Mouse (Mus musculus) right cerebral cortex, postnatal 36 days (tissue): Measurements from ENCODE around the gene Shmt2.
A peak's percentile ranks its signal among the peaks of the same experiment; 100 is the strongest.

Experiments
- DNase-seq, 2 experiments: peaks; one replicate each; pipeline ENCODE4 v3.0.0; 2022; ENCODE audit warnings: low spot score in 2 of 2, mixed read lengths in 1 of 2

Shmt2 gene

GRCm38 (mm10) chr10:127534036-127534928 is 12.0 kb upstream of the Shmt2 start, which contains the start of gene Nxph4:
Gene Nxph4 (minus strand): TSS chr10:127534559.
- DNase-seq: no peak

- no peak for DNase-seq
These were observed 9.3 kb upstream of the Shmt2 start for GRCm38 (mm10) chr10:127531548-127531947.

- no peak for DNase-seq
These were observed 8.7 kb upstream of the Shmt2 start for GRCm38 (mm10) chr10:127530945-127531344.

- DNase-seq: no peak
These were observed 5.2 kb upstream of the Shmt2 start for GRCm38 (mm10) chr10:127527481-127527880.

GRCm38 (mm10) chr10:127526681-127527080 is 4.4 kb upstream of the Shmt2 start:
- DNase-seq: no peak

GRCm38 (mm10) chr10:127526048-127526447 is 3.8 kb upstream of the Shmt2 start:
- no peak for DNase-seq

- DNase-seq: no peak
These were observed 2.5 kb upstream of the Shmt2 start for GRCm38 (mm10) chr10:127524646-127525255.

GRCm38 (mm10) chr10:127521611-127522080 is 598 bp downstream of the Shmt2 start:
- no peak for DNase-seq

GRCm38 (mm10) chr10:127520714-127521357 is 1.4 kb downstream of the Shmt2 start:
- DNase-seq: no peak

DNA sequence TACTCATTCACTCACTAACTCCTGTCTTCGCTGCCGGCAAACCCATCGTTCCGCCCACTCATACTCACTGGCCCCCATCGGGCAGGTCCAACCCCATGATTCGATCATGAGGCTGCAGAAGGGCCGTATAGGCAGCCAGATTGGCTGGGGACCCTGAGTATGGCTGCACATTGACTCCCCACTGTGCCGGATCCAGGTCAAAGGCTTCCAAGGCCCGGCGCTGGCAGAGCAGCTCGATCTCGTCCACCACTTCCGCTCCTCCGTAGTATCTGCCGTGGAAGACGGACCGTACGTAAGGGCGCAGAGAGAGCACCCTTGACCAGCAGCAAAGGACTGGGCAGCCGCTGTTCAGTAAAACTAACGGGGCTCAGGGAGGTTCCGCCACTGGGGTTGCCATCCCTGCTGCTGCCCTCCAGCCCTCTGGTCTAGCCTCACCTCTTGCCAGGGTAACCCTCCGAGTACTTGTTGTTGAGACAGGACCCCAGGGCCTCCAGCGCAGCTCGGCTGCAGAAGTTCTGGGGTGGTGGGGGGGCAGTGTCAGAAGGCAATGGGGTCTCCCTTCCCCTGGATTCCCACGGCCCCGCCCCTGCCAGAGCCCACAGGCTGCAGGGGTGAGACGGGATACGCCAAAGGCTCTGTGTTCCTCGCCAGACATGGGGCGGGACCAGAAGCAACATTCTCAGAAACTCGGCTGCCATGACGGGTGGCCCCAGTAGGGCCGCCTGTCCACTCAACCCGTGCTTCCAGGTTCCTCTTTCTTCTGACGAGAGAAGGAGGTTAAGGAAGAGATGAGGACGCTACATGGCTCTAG is 2.1 kb downstream of the Shmt2 start:
- no peak for DNase-seq

GRCm38 (mm10) chr10:127519041-127519701 is 3.1 kb downstream of the Shmt2 start:
- DNase-seq: no peak

DNA sequence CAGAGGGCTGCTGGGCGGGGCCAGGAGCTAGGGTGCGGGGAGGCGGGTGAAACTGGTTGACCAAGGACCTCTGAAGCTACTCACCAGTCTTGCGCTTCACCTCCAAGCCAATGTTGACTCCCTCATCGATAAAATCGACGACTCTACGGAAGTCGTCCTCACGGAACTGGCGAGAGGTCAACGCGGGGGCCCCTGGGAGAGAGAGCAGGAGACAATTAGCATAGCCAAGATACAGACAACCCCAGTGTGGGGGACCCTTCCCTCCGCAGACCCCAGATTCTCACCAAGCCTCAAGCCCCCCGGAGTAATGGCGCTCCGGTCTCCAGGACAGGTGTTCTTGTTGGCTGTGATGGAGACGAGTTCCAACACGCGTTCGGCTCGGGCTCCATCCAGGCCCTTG is 4.3 kb downstream of the Shmt2 start:
- no peak for DNase-seq

DNA sequence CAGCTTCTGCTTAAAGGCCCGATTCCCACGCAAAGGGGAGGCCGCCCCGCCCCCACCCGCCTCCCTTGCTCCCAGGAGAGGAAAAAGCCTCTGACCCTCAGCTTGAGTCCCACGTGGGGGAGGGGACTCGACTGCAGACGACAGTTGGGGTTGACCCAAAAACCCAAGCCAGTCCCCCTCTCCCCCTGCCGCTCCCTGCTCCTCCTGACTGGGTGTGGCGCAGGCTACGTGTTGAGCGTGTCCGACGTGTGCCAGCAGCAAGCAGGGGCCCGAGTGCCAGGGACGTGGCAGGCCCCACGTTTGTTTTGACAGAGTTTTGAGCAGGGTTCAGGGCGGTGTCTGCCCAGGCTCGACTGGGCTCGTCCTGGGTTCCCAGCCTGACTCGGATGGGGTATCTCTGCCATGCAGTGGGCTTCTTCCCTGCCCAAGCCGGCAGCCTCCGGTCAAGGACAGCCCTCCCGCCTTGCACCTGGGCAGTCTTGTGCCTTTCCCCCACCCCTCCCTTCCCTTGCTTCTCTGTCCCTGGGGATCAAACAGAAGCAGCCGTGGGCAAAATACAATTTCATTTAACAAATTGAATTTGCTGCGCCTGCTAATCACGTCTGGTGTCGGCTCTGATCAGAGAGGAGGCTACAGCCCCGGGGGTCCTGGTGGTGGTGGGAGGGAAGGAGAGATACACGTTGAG is 5.5 kb downstream of the Shmt2 start:
- DNase-seq: no peak

- DNase-seq: no peak
These were observed 6.2 kb downstream of the Shmt2 start for GRCm38 (mm10) chr10:127515983-127516459.

- DNase-seq: no peak
These were observed 6.8 kb downstream of the Shmt2 start for GRCm38 (mm10) chr10:127515271-127515982.

- no peak for DNase-seq
These were observed 7.5 kb downstream of the Shmt2 start, which contains the start of gene Ndufa4l2 for GRCm38 (mm10) chr10:127514764-127515163. Gene Ndufa4l2 (plus strand): TSS chr10:127514967.

- no peak for DNase-seq
These were observed 8.0 kb downstream of the Shmt2 start for GRCm38 (mm10) chr10:127514111-127514698.

DNA sequence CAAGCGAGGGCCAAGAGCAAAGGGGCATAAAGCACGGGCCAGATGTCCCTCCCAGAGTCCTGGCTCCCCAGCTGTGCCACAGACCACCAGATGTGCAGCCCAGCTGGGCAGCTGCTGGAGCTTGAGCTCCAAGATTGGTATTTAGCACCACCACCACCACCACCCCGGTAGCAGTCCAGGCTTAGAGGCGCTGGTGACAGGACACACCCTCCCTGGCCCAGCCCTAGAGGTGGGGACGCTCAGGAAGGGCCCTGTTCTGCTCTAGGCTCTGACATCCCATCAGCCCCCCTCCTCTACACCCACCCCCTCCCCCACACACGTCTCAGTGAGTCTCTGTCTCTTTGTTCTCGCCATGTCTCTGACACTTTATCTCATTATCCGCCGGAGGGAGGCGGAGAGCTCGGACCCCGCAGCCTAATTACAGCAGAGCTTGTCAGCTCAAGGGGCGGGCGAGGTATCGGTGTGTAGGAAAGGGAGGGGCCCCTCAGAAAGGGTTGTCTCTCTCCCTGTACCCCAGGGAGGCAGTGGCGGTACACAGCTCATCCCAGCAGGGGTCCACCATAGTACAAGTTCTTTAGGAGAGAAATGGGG is 8.6 kb downstream of the Shmt2 start:
- DNase-seq: no peak

- peak; percentile 91 to 92 for DNase-seq
These were observed 9.4 kb downstream of the Shmt2 start for GRCm38 (mm10) chr10:127512813-127513212.
